Mouse (Mus musculus): ENCODE measurements around the gene Akr1b10. TPM values are rescaled to one million over a fixed set of nuclear protein-coding genes. Genes with fewer than 3 reads are reported as not detected.

Gene Akr1b10
- total RNA-seq, 2 experiments from 2014 or later: 142 to 220 TPM

Other genes starting within 250 kb of the Akr1b10 start
- 10 to 100 TPM; 33.2 to 36.9 TPM for gene Slc35b4, start 207.1 kb upstream of the Akr1b10 start, total RNA-seq (2021)
- gene Akr1b3, start 66.7 kb upstream of the Akr1b10 start, total RNA-seq (2021): 100 to 1,000 TPM; 324 to 405 TPM
- gene Akr1b8, start 30.1 kb upstream of the Akr1b10 start, total RNA-seq (2021): 100 to 1,000 TPM; 233 to 373 TPM
- 1,000 to 10,000 TPM; 2,443 to 8,516 TPM for gene Akr1b7, start 28.1 kb downstream of the Akr1b10 start, total RNA-seq (2021)
- 10 to 100 TPM; 27.3 to 33.0 TPM for gene Bpgm, start 92.0 kb downstream of the Akr1b10 start, total RNA-seq (2021)
- gene Cald1, start 214.3 kb downstream of the Akr1b10 start, total RNA-seq (2021): 10 to 100 TPM; 49.9 to 81.3 TPM

Measured in adrenal gland, postnatal 36 days (tissue).